In the genomic region with DNA sequence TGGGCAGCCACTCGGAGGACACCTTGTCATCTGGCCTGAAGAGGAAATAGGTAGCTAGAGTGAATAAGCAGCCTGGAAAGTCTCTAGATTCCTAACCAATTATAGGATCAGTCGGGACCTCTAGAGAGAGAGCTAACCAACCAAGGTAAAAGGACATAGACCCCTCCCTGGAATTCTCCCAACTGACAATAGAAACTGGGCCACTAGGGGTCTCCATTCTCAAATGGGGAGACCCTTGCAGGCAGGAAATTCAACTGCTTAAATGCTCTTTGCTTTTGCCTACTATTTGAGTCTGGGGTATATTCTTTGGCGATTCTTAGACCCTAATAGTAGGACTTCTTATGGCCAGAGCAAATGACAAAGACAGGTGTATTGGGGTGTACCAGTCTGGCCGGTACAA, we compare ENCODE assay signal across 18 mouse cellular contexts. TPM values are rescaled to one million over a fixed set of nuclear protein-coding genes. Genes with fewer than 3 reads are reported as not detected.
DNase-seq lines count a peak whose midpoint lies in the region; ATAC-seq and TF ChIP-seq lines count a peak whose summit lies in the region.
"Had no signal": no experiment of that assay in that cellular context is flagged by ENCODE, and none has a peak within 500 bp of the region (broad histone marks: within the 10 kb centered on the region; RNA-seq: fewer than 3 reads in every experiment).

No protein-coding gene starts in this region.

- H3K36me3 ChIP-seq in forebrain, embryonic 14.5 days (ENCODE audit: control insufficient read depth, insufficient read depth, low read length): no peaks in the 10 kb centered on the region
- no peaks in the 10 kb centered on the region for H3K36me3 ChIP-seq in forebrain, embryonic 16.5 days (ENCODE audit: control insufficient read depth, insufficient read depth)
- H3K36me3 ChIP-seq in E14TG2a.4 (ENCODE audit: insufficient read depth, low read length): no peaks in the 10 kb centered on the region
- H3K36me3 ChIP-seq: embryonic facial prominence, embryonic 12.5 days; heart, embryonic 12.5 days; limb, embryonic 10.5 days; liver, embryonic 12.5 days had no signal

- H3K27me3 ChIP-seq in forebrain, embryonic 14.5 days (replicated peaks; ENCODE audit: control insufficient read depth, insufficient read depth, low read length): no peaks in the 10 kb centered on the region
- no peaks in the 10 kb centered on the region for H3K27me3 ChIP-seq in forebrain, embryonic 16.5 days (replicated peaks; ENCODE audit: control insufficient read depth, insufficient read depth, low read length)
- H3K27me3 ChIP-seq in E14TG2a.4 (ENCODE audit: insufficient read depth, low read length): peaks cover 44% of the 10 kb centered on the region
- H3K27me3 ChIP-seq: embryonic facial prominence, embryonic 12.5 days; heart, embryonic 12.5 days; Patski had no signal

- 67% methylated on average over 4 of the region's 4 CpGs for WGBS in forebrain, embryonic 14.5 days
- WGBS in forebrain, embryonic 16.5 days: 66% methylated on average over 4 of the region's 4 CpGs

- DNase-seq in forebrain, embryonic 14.5 days (ENCODE audit: low spot score): peak; percentile 26
- no peak for DNase-seq in left cerebral cortex, adult 2 months (ENCODE audit: extremely low spot score in 1 of 2, low spot score in 2 of 2)
- no peak for DNase-seq in left cerebral cortex, adult 9 months (ENCODE audit: low spot score in 2 of 2)
- DNase-seq in embryo, embryonic 9.5 days (ENCODE audit: extremely low spot score): peak; percentile 11
- no peak for DNase-seq in right cerebral cortex, postnatal 36 days (ENCODE audit: low spot score in 2 of 2)
- no peak for DNase-seq in cerebellum, adult 18-20 months
- DNase-seq: adrenal gland, postnatal 36 days; cerebellum, adult 9-10 months; gastrocnemius, postnatal 36 days; heart, postnatal 36 days; right cerebral cortex, postnatal 14 days had no signal

- H3K9ac ChIP-seq in forebrain, embryonic 14.5 days (ENCODE audit: low read length): no peak overlapping the region
- no peak overlapping the region for H3K9ac ChIP-seq in forebrain, embryonic 16.5 days (replicated peaks; ENCODE audit: low read depth, low read length)
- H3K9ac ChIP-seq: embryonic facial prominence, embryonic 12.5 days; heart, embryonic 12.5 days; liver, embryonic 12.5 days had no signal

- H3K9me3 ChIP-seq in forebrain, embryonic 14.5 days (replicated peaks; ENCODE audit: control insufficient read depth, low read length): no peaks in the 10 kb centered on the region
- H3K9me3 ChIP-seq in forebrain, embryonic 16.5 days (ENCODE audit: control insufficient read depth, low read length): no peaks in the 10 kb centered on the region
- H3K9me3 ChIP-seq in E14TG2a.4 (ENCODE audit: low read length): 0 out of 2 replicates have a peak, but pooled peaks cover 7% of the 10 kb centered on the region
- H3K9me3 ChIP-seq: embryonic facial prominence, embryonic 12.5 days; heart, embryonic 12.5 days; limb, embryonic 10.5 days; liver, embryonic 12.5 days had no signal

- no peak overlapping the region for H3K27ac ChIP-seq in forebrain, embryonic 14.5 days (ENCODE audit: low read depth, low read length)
- H3K27ac ChIP-seq in forebrain, embryonic 16.5 days (ENCODE audit: low read length): no peak overlapping the region
- no peak overlapping the region for H3K27ac ChIP-seq in left cerebral cortex, adult 2 months
- H3K27ac ChIP-seq: embryonic facial prominence, embryonic 12.5 days; limb, embryonic 10.5 days; liver, embryonic 12.5 days had no signal

- peak; percentile 10 for TF ChIP-seq CTCF in left cerebral cortex, adult 2 months (IDR thresholded peaks at IDR 0.05)
- peak; percentile 65 for TF ChIP-seq CTCF in E14TG2a.4 (conservative IDR thresholded peaks at IDR 0.05; ENCODE audit: low read length)

- no peak for ATAC-seq in forebrain, embryonic 14.5 days
- no peak for ATAC-seq in forebrain, embryonic 16.5 days
- ATAC-seq: liver, embryonic 12.5 days; Patski had no signal

- no peak overlapping the region for H3K4me3 ChIP-seq in forebrain, embryonic 14.5 days (ENCODE audit: low read depth, low read length)
- H3K4me3 ChIP-seq in forebrain, embryonic 16.5 days (replicated peaks; ENCODE audit: low read length): no peak overlapping the region
- no peak overlapping the region for H3K4me3 ChIP-seq in left cerebral cortex, adult 2 months
- no peak overlapping the region for H3K4me3 ChIP-seq in E14TG2a.4 (replicated peaks; ENCODE audit: low read length)
- H3K4me3 ChIP-seq: embryonic facial prominence, embryonic 12.5 days; heart, embryonic 12.5 days; limb, embryonic 10.5 days; liver, embryonic 12.5 days had no signal

- intact Hi-C loops in left cerebral cortex, adult 2 months (cut with DNase I): no loop called here

- no peak overlapping the region for H3K4me2 ChIP-seq in forebrain, embryonic 14.5 days (ENCODE audit: low read length)
- no peak overlapping the region for H3K4me2 ChIP-seq in forebrain, embryonic 16.5 days (ENCODE audit: low read length)
- H3K4me2 ChIP-seq: embryonic facial prominence, embryonic 12.5 days; heart, embryonic 12.5 days; liver, embryonic 12.5 days had no signal

- H3K4me1 ChIP-seq in forebrain, embryonic 14.5 days (ENCODE audit: control insufficient read depth, insufficient read depth, low read length): no peaks in the 10 kb centered on the region
- H3K4me1 ChIP-seq in forebrain, embryonic 16.5 days (replicated peaks; ENCODE audit: control insufficient read depth, insufficient read depth, low read length): 0 out of 2 replicates have a peak, but pooled peaks cover 3% of the 10 kb centered on the region
- H3K4me1 ChIP-seq in E14TG2a.4 (replicated peaks; ENCODE audit: low read depth, low read length): peaks cover 20% of the 10 kb centered on the region
- H3K4me1 ChIP-seq: embryonic facial prominence, embryonic 12.5 days; liver, embryonic 12.5 days had no signal

RNA-seq across cellular contexts. Expression of a gene that starts 49.7 kb away (rescaled TPM):
- 14.3 and 16.4 TPM in 2 replicates for polyA plus RNA-seq in forebrain, embryonic 14.5 days (2014; fragmentation: Nextera tagmentation; extraction: Ambion mirVana)
- polyA plus RNA-seq in forebrain, embryonic 16.5 days (2015; fragmentation: Nextera tagmentation; extraction: Ambion mirVana): 16.7 and 18.1 TPM in 2 replicates
- 10 to 100 TPM; 16.6 to 18.7 TPM for total RNA-seq in left cerebral cortex, adult 2 months (2021)

Comparison
In these comparisons a context has a peak if more than half of its experiments do, and no peak if none do; other contexts are left out.
1. DNase-seq: peak in forebrain, embryonic 14.5 days (single experiment) and embryo, embryonic 9.5 days (single experiment); none in left cerebral cortex, adult 2 months (0 of 2), left cerebral cortex, adult 9 months (0 of 2), right cerebral cortex, postnatal 36 days (0 of 2) and cerebellum, adult 18-20 months (0 of 2).